Mouse (Mus musculus) mesoderm, embryonic 11.5 days (tissue): Measurements from ENCODE around the gene Gm12184.
"Not testable (repeated sequence)": the region's sequence is repeated elsewhere in the genome, so short reads cannot be mapped to it uniquely, and the experiment has no call there.

ENCODE experiments used
- DNase-seq: peaks from one replicate; pipeline ENCODE4 v3.0.0-alpha.2; 2012; ENCODE audit warnings: low read depth, low spot score

Gene Gm12184

GRCm38 (mm10) chr11:48823536-48823972, 2.9 kb downstream of the Gm12184 start:
- peak; percentile 92 for DNase-seq

GRCm38 (mm10) chr11:48822768-48823512, 3.5 kb downstream of the Gm12184 start:
- DNase-seq = no peak

GRCm38 (mm10) chr11:48821299-48821698, 5.2 kb downstream of the Gm12184 start:
- DNase-seq = not testable (repeated sequence)

- DNase-seq = no peak
Observed at GRCm38 (mm10) chr11:48820308-48820674, 6.2 kb downstream of the Gm12184 start.

GRCm38 (mm10) chr11:48819614-48820307, 6.7 kb downstream of the Gm12184 start:
- no peak for DNase-seq

GRCm38 (mm10) chr11:48818346-48818745, 8.1 kb downstream of the Gm12184 start:
- peak; percentile 94 for DNase-seq

GRCm38 (mm10) chr11:48817794-48818193, 8.7 kb downstream of the Gm12184 start:
- no peak for DNase-seq

GRCm38 (mm10) chr11:48816800-48817665, 9.4 kb downstream of the Gm12184 start, which contains the start of gene Trim41:
Gene Trim41 (minus strand): TSS chr11:48817353.
- peak; percentile 98 for DNase-seq

GRCm38 (mm10) chr11:48816281-48816781, 10.1 kb downstream of the Gm12184 start:
- peak; percentile 76 for DNase-seq

- DNase-seq = no peak
Observed at GRCm38 (mm10) chr11:48815851-48816250, 10.6 kb downstream of the Gm12184 start.

- DNase-seq = no peak
Observed at GRCm38 (mm10) chr11:48813782-48814181, 12.7 kb downstream of the Gm12184 start.

- no peak for DNase-seq
Observed at GRCm38 (mm10) chr11:48810142-48810541, 16.3 kb downstream of the Gm12184 start.

GRCm38 (mm10) chr11:48809434-48809830, 17.0 kb downstream of the Gm12184 start:
- no peak for DNase-seq

- no peak for DNase-seq
Observed at GRCm38 (mm10) chr11:48808737-48809433, 17.6 kb downstream of the Gm12184 start.

- no peak for DNase-seq
Observed at GRCm38 (mm10) chr11:48808304-48808646, 18.2 kb downstream of the Gm12184 start.

- DNase-seq = no peak
Observed at GRCm38 (mm10) chr11:48807563-48808303, 18.7 kb downstream of the Gm12184 start.

GRCm38 (mm10) chr11:48806856-48807562, 19.4 kb downstream of the Gm12184 start:
- no peak for DNase-seq

- no peak for DNase-seq
Observed at GRCm38 (mm10) chr11:48804922-48805321, 21.5 kb downstream of the Gm12184 start.

- DNase-seq = no peak
Observed at GRCm38 (mm10) chr11:48803988-48804387, 22.5 kb downstream of the Gm12184 start.
